Mouse (Mus musculus) liver, embryonic 12.5 days (tissue): ENCODE results near the gene Smarca5. TPM values are rescaled to one million over a fixed set of nuclear protein-coding genes. Genes with fewer than 3 reads are reported as not detected.
A peak's percentile ranks its signal among the peaks of the same experiment; 100 is the strongest.
"Not testable (repeated sequence)": the region's sequence is repeated elsewhere in the genome, so short reads cannot be mapped to it uniquely, and the experiment has no call there.

Experiments
- ATAC-seq: fragments of 200-750 bp; cut with Nextera tagmentation; 2 replicates; pipeline ENCODE4 v1.8.0; 2017; ENCODE audit warnings: moderate number of reproducible peaks, mild to moderate bottlenecking, moderate library complexity
- H3K27ac ChIP-seq: fragments of 300-500 bp; sonication (generic); 2 replicates; pipeline ENCODE4 v1.5.1; 2016; ENCODE audit warnings: mild to moderate bottlenecking
- H3K27me3 ChIP-seq: fragments of 300-500 bp; sonication (generic); replicated peaks from 2 replicates; pipeline ENCODE4 v1.6.1; 2016; ENCODE audit warnings: mild to moderate bottlenecking, moderate library complexity
- H3K36me3 ChIP-seq: fragments of 300-500 bp; sonication (generic); 2 replicates; pipeline ENCODE4 v1.6.1; 2016; ENCODE audit warnings: mild to moderate bottlenecking, moderate library complexity
- H3K4me1 ChIP-seq: fragments of 300-500 bp; sonication (generic); 2 replicates; pipeline ENCODE4 v1.6.1; 2016
- H3K4me2 ChIP-seq: fragments of 300-500 bp; sonication (generic); 2 replicates; pipeline ENCODE4 v1.6.1; 2016; ENCODE audit warnings: mild to moderate bottlenecking, moderate library complexity
- H3K4me3 ChIP-seq: fragments of 300-500 bp; sonication (generic); 2 replicates; pipeline ENCODE4 v1.5.1; 2016; ENCODE audit warnings: mild to moderate bottlenecking, moderate library complexity
- H3K9ac ChIP-seq: fragments of 300-500 bp; sonication (generic); 2 replicates; pipeline ENCODE4 v1.6.1; 2016; ENCODE audit warnings: mild to moderate bottlenecking, moderate library complexity
- H3K9me3 ChIP-seq: fragments of 300-500 bp; sonication (generic); replicated peaks from 2 replicates; pipeline ENCODE4 v1.6.1; 2016; ENCODE audit warnings: mild to moderate bottlenecking, moderate library complexity
- WGBS: fragments of 180-500 bp; shearing (Covaris S2); methylation state at CpG from one replicate; pipeline ENCODE4 v1.1.7; 2016; ENCODE audit not compliant: insufficient replicate concordance; 5-methylcytosine and 5-hydroxymethylcytosine counted together
- polyA plus RNA-seq: library from polyadenylated mRNA; unstranded; fragments of >200 nt; fragmentation: Nextera tagmentation; extraction: Ambion mirVana; gene quantifications from 2 replicates; pipeline ENCODE4 v1.2.1, GENCODE M21; 2016

The Smarca5 gene
- 98.2 and 104 TPM in 2 replicates for polyA plus RNA-seq

DNA sequence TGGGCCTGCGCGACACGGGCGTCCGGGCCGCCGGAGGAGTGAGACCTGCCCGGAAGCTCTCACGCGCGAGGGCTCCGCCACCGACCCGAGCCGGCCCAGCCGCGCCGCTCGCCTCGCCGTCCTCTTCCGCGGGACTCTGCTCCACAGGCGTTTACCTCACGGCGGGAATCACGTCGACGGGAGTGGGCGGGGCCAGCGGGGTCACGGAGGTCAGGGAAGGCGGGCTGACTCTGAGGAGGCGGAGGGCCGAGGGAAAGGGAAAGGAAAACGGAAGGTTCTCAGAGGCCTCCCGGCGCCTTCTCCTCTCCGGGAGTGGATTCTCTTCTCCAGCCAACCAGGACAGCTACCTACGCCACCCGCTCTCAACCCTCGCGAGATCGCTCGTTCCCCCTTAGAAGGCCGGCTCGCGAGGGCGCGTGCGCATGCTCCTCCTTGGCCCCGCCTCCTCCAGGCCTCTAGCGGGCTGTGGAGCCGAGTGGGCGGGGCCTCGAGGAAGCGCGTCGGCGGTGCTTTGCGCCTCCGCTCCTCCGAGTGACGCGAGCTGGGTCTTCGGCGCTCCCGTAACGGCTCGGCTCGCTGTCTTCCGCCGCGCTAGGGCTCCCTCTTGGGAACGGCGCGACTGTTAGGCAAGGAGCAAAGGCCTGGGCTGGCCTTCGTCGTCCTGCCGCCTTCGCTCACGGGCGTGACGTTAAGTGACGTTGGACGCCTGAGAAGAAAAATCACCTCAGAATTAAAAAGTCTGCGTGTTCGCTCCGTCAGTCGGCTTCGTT is at the start of gene Smarca5:
TSS of gene Smarca5 (minus strand) at position 343 of the 770 bp plus-strand sequence.
- peaks cover 19% of the 10 kb centered on the region for H3K36me3 ChIP-seq
- peak within 1 kb of the TSS; percentile 93 for H3K4me2 ChIP-seq
- ATAC-seq = peak; percentile 98
- peak within 1 kb of the TSS; percentile 98 for H3K9ac ChIP-seq
- peak within 1 kb of the TSS; percentile 96 for H3K27ac ChIP-seq
- H3K4me3 ChIP-seq = peak within 1 kb of the TSS; percentile 89
- H3K4me1 ChIP-seq = peaks cover 26% of the 10 kb centered on the region
- not testable (repeated sequence) for H3K27me3 ChIP-seq, H3K9me3 ChIP-seq
- WGBS = 0% methylated on average over 90 of the region's 91 CpGs

DNA sequence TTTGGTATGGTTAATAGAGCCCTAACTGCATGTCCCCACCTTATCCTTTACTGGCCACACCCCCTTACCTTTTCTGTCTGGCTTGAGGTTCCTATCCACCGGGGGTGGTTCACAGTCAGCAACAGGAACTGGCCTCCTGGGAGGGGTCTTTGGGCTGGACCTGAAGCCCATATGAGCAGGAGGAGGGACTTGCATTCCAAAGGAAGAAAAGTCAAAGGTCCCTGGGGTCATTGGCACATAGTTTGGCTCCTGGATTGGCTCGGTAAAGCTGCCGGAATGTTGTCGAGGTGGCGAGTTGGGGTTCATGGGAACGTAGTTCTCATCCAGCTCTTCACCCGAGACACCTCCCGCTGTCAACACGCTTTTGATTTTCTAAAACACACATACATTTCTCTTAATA is 45.3 kb upstream of the Smarca5 start:
- 86% methylated on average over 9 of the region's 9 CpGs for WGBS
- ATAC-seq = no peak
- no peaks in the 10 kb centered on the region for H3K9me3 ChIP-seq

DNA sequence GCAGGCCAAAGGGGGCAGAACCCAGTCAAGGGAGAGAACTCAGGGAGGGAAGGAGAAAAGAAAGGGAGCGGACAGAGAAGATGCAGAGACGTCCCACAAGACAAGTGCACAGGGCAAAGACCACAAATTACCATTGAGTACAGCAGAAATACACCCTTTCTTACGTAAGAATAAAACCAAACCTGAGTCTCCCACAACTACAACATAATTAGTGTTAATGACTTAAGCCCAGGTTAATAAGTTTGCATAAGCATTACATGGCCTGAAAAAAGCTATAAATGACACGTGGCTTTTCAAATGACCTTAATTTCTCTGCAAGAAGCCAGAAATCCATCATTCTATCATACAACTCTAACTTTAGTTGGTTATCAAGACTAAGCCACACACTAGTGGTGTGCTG is 44.0 kb upstream of the Smarca5 start:
- no peak for ATAC-seq
- H3K4me2 ChIP-seq = no peak overlapping the region
- H3K9me3 ChIP-seq = no peaks in the 10 kb centered on the region
- H3K4me3 ChIP-seq = no peak overlapping the region
- H3K4me1 ChIP-seq = peaks cover 7% of the 10 kb centered on the region; the same call in 1 of the 2 replicates
- no peak overlapping the region for H3K27ac ChIP-seq
- no peak overlapping the region for H3K9ac ChIP-seq
- 85% methylated on average over 4 of the region's 4 CpGs for WGBS
- no peaks in the 10 kb centered on the region for H3K27me3 ChIP-seq
- H3K36me3 ChIP-seq = peaks cover 96% of the 10 kb centered on the region

More for the DNA sequence above, 45.3 kb upstream of the Smarca5 start:
- Histone ChIP-seq H3K36me3 (peaks cover 96% of the 10 kb centered on the region), H3K4me2 (no peak overlapping the region), H3K4me3 (no peak overlapping the region), H3K4me1 (peaks cover 5% of the 10 kb centered on the region; the same call in 1 of the 2 replicates), H3K27me3 (no peaks in the 10 kb centered on the region), H3K9ac (no peak overlapping the region), H3K27ac (no peak overlapping the region)

DNA sequence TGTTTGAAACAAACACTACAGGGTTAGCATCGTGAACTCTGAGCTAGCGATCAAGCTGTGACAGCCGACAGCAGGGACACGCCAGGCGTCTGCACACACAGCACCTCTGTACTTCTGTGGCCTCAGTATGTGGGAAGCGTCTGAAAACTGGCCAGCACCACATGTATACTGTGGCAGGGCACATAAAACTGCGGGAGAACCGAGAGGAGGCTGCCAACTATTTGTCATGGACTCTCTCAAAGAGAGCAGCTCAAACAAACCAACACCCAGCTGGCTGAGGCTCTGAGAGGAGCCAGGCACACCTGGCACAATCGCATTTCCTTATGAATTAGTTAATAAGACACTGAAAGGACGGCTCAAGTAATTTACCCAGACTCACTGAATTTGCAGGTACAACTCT is 42.0 kb upstream of the Smarca5 start:
- Histone ChIP-seq H3K4me1 (peaks cover 7% of the 10 kb centered on the region; the same call in 1 of the 2 replicates), H3K27me3 (no peaks in the 10 kb centered on the region), H3K4me2 (no peak overlapping the region), H3K4me3 (no peak overlapping the region), H3K27ac (no peak overlapping the region), H3K9ac (no peak overlapping the region), H3K9me3 (no peaks in the 10 kb centered on the region), H3K36me3 (peaks cover 98% of the 10 kb centered on the region)
- WGBS = 79% methylated on average over 10 of the region's 10 CpGs
- no peak for ATAC-seq

DNA sequence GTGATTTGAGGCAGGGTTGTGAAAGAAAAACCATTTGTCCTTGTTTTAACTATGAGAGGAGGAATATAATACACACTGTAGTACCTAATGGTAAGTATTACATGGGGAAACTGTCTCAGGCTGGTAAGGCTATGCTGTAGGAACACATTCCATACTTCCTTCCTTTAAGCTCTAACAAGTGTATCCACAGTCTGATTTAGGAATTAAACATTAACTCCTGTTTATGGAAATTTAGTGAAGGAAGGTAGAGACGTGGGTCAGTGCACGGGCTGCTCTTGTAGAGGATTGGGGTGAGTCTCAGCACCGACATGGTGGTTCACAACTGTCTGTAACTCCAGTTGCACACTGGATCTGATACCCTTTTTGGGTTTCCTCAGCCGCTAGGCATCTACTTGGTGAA is 41.0 kb upstream of the Smarca5 start:
- Histone ChIP-seq H3K9me3 (no peaks in the 10 kb centered on the region), H3K27ac (no peak overlapping the region), H3K4me3 (no peak overlapping the region), H3K9ac (no peak overlapping the region), H3K4me2 (no peak overlapping the region), H3K36me3 (peaks cover 95% of the 10 kb centered on the region), H3K4me1 (peaks cover 7% of the 10 kb centered on the region; the same call in 1 of the 2 replicates), H3K27me3 (no peaks in the 10 kb centered on the region)
- 81% methylated on average over 4 of the region's 4 CpGs for WGBS
- no peak for ATAC-seq

DNA sequence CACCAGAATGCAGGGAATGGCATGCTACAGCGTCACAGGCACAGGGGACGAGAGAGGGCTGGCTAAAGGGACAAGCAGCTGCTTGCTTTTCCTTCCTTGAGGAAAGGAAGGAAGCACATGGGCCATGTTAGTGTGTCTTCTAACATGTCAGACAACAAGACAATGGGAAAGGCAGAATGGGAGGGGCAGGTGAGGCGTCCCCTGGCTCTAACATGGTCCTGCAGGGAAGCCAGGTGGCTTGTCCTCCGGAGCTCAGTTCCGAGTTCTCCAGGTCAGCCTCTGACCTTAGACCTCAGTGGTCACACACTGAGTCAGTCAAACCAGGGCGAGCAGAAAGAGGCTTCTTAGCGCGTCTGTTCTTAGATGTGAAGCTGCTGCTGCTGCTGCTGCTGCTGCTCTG is 37.1 kb upstream of the Smarca5 start:
- no peak overlapping the region for H3K9ac ChIP-seq
- no peak for ATAC-seq
- H3K36me3 ChIP-seq = peaks cover 92% of the 10 kb centered on the region
- H3K4me2 ChIP-seq = no peak overlapping the region
- H3K9me3 ChIP-seq = no peaks in the 10 kb centered on the region
- 81% methylated on average over 8 of the region's 8 CpGs for WGBS
- H3K4me1 ChIP-seq = peaks cover 7% of the 10 kb centered on the region; the same call in 1 of the 2 replicates
- no peaks in the 10 kb centered on the region for H3K27me3 ChIP-seq
- no peak overlapping the region for H3K4me3 ChIP-seq
- H3K27ac ChIP-seq = no peak overlapping the region

DNA sequence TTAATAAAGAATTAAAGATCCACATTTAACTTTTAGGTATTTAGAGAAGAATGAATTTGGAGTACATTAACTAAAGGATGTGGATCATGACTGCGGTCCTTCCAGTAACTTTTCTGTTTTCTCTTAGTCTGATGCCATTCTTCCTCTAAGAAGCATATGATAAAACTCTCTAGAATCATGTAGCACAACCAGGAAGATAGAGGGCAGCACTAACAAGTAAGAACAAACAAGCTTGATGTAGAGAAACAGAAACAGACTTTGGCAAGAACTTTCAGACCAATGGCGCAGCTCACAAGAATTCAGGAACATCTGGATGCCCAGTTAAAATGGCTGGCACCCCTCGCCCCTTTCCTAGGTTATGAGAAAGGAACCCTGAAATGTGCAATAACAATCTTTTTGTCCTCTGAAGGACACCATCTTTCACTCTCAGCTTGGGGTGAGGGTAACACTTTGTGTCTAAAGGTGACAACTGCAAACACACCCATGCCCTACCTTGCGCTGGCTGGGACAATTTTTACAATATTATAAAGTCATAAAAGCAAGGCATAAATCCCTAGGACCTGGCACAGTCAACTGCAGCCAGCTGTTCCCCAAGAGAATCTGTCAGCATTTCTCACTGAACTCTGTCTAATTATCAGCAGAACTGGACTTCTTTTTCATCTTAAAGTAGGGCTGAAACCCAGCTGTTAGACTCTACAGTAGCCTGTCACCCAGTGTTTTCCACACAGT is 33.6 kb upstream of the Smarca5 start:
- no peak overlapping the region for H3K4me2 ChIP-seq
- H3K4me1 ChIP-seq = no peaks in the 10 kb centered on the region
- no peak overlapping the region for H3K4me3 ChIP-seq
- no peak for ATAC-seq
- no peak overlapping the region for H3K9ac ChIP-seq
- no peaks in the 10 kb centered on the region for H3K9me3 ChIP-seq
- 85% methylated on average over 4 of the region's 4 CpGs for WGBS
- no peak overlapping the region for H3K27ac ChIP-seq
- no peaks in the 10 kb centered on the region for H3K27me3 ChIP-seq
- peaks cover 91% of the 10 kb centered on the region for H3K36me3 ChIP-seq

DNA sequence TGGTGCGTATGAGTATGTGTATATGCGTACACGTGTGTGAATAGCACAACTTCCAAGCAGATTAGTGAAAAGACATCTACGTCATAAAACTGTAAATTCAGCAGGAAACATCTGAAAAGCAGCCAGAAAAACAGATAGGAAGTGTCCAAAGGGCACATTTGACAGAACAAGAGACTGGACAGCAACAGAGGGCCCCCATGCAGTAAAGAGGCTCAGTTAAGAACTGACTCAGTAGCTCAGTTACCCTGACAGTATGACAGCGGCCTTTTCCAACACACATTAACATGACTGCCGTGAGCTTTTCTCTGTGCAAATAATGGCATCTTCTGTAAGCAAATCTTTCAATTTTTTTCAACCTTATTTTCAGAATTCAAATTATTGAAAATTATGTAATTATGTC is 29.2 kb upstream of the Smarca5 start:
- H3K9me3 ChIP-seq = no peaks in the 10 kb centered on the region
- no peak overlapping the region for H3K9ac ChIP-seq
- 86% methylated on average over 6 of the region's 6 CpGs for WGBS
- peaks cover 91% of the 10 kb centered on the region for H3K36me3 ChIP-seq
- H3K4me1 ChIP-seq = no peaks in the 10 kb centered on the region; the same call in 1 of the 2 replicates
- no peak overlapping the region for H3K27ac ChIP-seq
- ATAC-seq = no peak
- no peak overlapping the region for H3K4me3 ChIP-seq
- H3K27me3 ChIP-seq = no peaks in the 10 kb centered on the region
- H3K4me2 ChIP-seq = no peak overlapping the region

DNA sequence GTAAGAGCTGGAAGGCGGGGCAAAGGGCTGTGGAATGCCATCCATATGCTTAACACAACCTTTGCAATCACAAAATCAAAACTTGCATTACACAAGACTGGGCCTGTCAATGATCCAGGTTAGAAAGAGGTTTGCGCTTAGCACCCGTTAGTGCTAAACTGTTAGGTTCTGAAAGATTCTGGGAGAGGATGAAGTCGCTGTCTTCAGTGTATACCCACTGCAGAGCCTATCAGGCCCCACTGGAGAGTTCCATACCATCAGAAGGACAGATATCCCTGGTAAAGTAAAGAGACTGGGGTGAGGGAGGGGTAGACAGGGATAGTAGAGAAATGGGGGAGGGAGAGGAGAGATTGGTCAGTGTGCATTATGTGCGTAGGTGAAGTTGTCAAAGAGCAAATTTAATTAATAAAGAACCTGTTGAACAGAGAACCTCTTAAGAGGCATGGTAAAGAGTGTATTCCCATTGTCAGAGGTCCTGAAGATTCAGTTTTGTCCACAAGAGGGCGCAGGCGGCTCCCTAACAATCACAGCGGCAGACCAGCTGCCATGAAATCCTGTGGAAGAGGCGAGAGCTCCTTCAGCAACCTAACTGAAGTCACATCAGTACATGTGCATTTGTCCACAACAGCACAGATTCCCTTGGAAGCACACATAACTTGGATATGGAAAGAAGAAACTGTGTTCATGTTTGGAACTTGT is 13.9 kb upstream of the Smarca5 start:
- peaks cover 6% of the 10 kb centered on the region; the same call in 1 of the 2 replicates for H3K4me1 ChIP-seq
- no peaks in the 10 kb centered on the region for H3K9me3 ChIP-seq
- H3K27me3 ChIP-seq = no peaks in the 10 kb centered on the region
- H3K9ac ChIP-seq = no peak overlapping the region
- ATAC-seq = 0 out of 2 replicates have a peak, but pooled peaks have one; percentile 54
- no peak overlapping the region for H3K4me3 ChIP-seq
- H3K27ac ChIP-seq = no peak overlapping the region
- 29% methylated on average over 9 of the region's 9 CpGs for WGBS
- no peak overlapping the region for H3K4me2 ChIP-seq
- no peaks in the 10 kb centered on the region for H3K36me3 ChIP-seq

DNA sequence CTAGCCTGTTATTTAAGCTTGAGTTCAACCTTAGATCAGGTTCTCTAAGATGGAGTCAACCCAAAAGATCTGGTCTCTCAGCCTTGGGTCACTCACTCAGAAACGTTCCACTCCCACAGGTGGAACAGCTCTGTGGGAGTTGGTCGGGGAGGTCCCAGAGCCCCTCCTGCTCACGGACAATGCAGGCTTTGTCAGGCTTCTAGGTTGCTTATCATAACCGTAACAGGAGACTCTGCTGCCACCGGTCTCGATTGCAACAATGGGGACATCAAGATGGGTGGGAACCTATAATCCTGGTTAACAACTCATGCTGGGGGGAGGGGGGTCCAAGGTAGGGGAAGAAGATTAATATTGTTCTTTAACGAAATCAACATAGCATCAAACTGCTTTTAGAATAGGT is 13.1 kb upstream of the Smarca5 start:
- Histone ChIP-seq H3K27ac (no peak overlapping the region), H3K9me3 (no peaks in the 10 kb centered on the region), H3K36me3 (no peaks in the 10 kb centered on the region), H3K4me2 (no peak overlapping the region), H3K4me1 (peaks cover 6% of the 10 kb centered on the region; the same call in 1 of the 2 replicates), H3K4me3 (no peak overlapping the region), H3K9ac (no peak overlapping the region), H3K27me3 (no peaks in the 10 kb centered on the region)
- no peak for ATAC-seq
- 39% methylated on average over 7 of the region's 7 CpGs for WGBS

DNA sequence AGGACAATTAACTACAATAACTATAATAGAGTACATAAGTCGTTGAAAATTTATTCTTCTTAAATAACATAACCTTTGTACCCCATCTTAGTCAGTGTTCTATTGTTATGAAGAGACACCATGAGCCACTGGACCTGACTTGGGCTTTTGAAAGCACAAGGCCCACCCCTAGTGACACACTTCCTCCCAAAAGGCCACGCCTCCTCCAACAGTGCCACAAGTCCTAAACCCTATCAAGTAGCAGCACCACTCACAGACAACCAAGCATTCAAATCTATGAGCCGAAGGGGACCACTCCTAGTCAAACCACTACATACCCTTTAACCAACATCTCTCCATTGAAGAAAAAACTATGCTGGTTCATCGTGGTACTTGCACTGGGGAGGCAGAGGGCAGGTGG is 9.8 kb upstream of the Smarca5 start:
- H3K9ac ChIP-seq = no peak overlapping the region
- no peaks in the 10 kb centered on the region for H3K36me3 ChIP-seq
- no peak overlapping the region for H3K27ac ChIP-seq
- ATAC-seq = peak; percentile 30; the same call in 1 of the 2 replicates
- H3K4me1 ChIP-seq = peaks cover 6% of the 10 kb centered on the region; the same call in 1 of the 2 replicates
- H3K4me2 ChIP-seq = no peak overlapping the region
- H3K9me3 ChIP-seq = no peaks in the 10 kb centered on the region
- H3K4me3 ChIP-seq = no peak overlapping the region
- H3K27me3 ChIP-seq = no peaks in the 10 kb centered on the region
- 63% methylated on average over 4 of the region's 4 CpGs for WGBS
